11 mouse cellular contexts compared by ENCODE assay signal in genomic region chr4:154603663-154604441, GRCm38 (mm10). TPM values are rescaled to one million over a fixed set of nuclear protein-coding genes. Genes with fewer than 3 reads are reported as not detected.
DNase-seq lines count a peak whose midpoint lies in the region; ATAC-seq and TF ChIP-seq lines count a peak whose summit lies in the region.
"Had no signal": no experiment of that assay in that cellular context is flagged by ENCODE, and none has a peak within 500 bp of the region (broad histone marks: within the 10 kb centered on the region; RNA-seq: fewer than 3 reads in every experiment).

No protein-coding gene starts in this region.

- no peaks in the 10 kb centered on the region for H3K27me3 ChIP-seq in intestine, embryonic 15.5 days (replicated peaks)
- H3K27me3 ChIP-seq in intestine, postnatal 0 days (replicated peaks; ENCODE audit: control insufficient read depth, insufficient read depth, low read length): no peaks in the 10 kb centered on the region
- peaks cover 70% of the 10 kb centered on the region for H3K27me3 ChIP-seq in hindbrain, embryonic 10.5 days (ENCODE audit: insufficient read depth, poor library complexity, severe bottlenecking)

- H3K36me3 ChIP-seq in intestine, embryonic 15.5 days: no peaks in the 10 kb centered on the region
- H3K36me3 ChIP-seq in intestine, postnatal 0 days (ENCODE audit: control insufficient read depth, insufficient read depth): no peaks in the 10 kb centered on the region
- H3K36me3 ChIP-seq in hindbrain, embryonic 10.5 days: no peaks in the 10 kb centered on the region

- no peak overlapping the region for H3K4me3 ChIP-seq in intestine, embryonic 15.5 days (replicated peaks)
- H3K4me3 ChIP-seq in intestine, postnatal 0 days (ENCODE audit: low read depth, low read length): no peak overlapping the region
- no peak overlapping the region for H3K4me3 ChIP-seq in hindbrain, embryonic 10.5 days
- no peak overlapping the region for H3K4me3 ChIP-seq in layer of hippocampus, adult 2 months

- no peak for TF ChIP-seq CTCF in intestine, postnatal 0 days (IDR thresholded peaks at IDR 0.05; ENCODE audit: low read depth)
- TF ChIP-seq CTCF in layer of hippocampus, adult 2 months (conservative IDR thresholded peaks at IDR 0.05): no peak

- peak; percentile 60 for DNase-seq in hindbrain, embryonic 10.5 days (ENCODE audit: low spot score)
- DNase-seq in retina, postnatal 7 days (ENCODE audit: low read depth, low spot score): peak; percentile 44
- DNase-seq in layer of hippocampus, adult 2 months (ENCODE audit: low spot score in 2 of 2): no peak
- DNase-seq in layer of hippocampus, postnatal 25 days (ENCODE audit: extremely low spot score in 1 of 2, low spot score in 1 of 2): no peak
- DNase-seq: cerebellum, adult 11 months; heart, postnatal 4 days; thymus, postnatal 36 days had no signal

- no peak overlapping the region for H3K9ac ChIP-seq in intestine, embryonic 15.5 days
- H3K9ac ChIP-seq in intestine, postnatal 0 days (ENCODE audit: low read depth, low read length): no peak overlapping the region

- peaks cover 5% of the 10 kb centered on the region for H3K4me1 ChIP-seq in intestine, embryonic 15.5 days (replicated peaks)
- H3K4me1 ChIP-seq in intestine, postnatal 0 days (replicated peaks; ENCODE audit: control insufficient read depth, insufficient read depth, low read length): no peaks in the 10 kb centered on the region
- H3K4me1 ChIP-seq in hindbrain, embryonic 10.5 days (replicated peaks): peaks cover 65% of the 10 kb centered on the region

- H3K4me2 ChIP-seq in intestine, embryonic 15.5 days (replicated peaks): no peak overlapping the region
- H3K4me2 ChIP-seq in intestine, postnatal 0 days (replicated peaks; ENCODE audit: low read depth): no peak overlapping the region

- no peak overlapping the region for H3K27ac ChIP-seq in intestine, embryonic 15.5 days
- H3K27ac ChIP-seq in intestine, postnatal 0 days (ENCODE audit: low read depth, low read length): no peak overlapping the region
- peak overlapping the region; percentile 83 for H3K27ac ChIP-seq in hindbrain, embryonic 10.5 days
- no peak overlapping the region; the same call in 1 of the 2 replicates for H3K27ac ChIP-seq in layer of hippocampus, adult 2 months

- peak; percentile 44; the same call in 1 of the 2 replicates for ATAC-seq in intestine, embryonic 15.5 days
- no peak for ATAC-seq in intestine, postnatal 0 days
- peak; percentile 80 for ATAC-seq in megakaryocyte progenitor cell, adult 5-6 weeks (replicated peaks; ENCODE audit: poor library complexity)
- ATAC-seq in erythroid progenitor cell, adult 5-6 weeks (replicated peaks; ENCODE audit: low FRiP score, poor library complexity, severe bottlenecking): no peak

- no peaks in the 10 kb centered on the region for H3K9me3 ChIP-seq in intestine, embryonic 15.5 days
- H3K9me3 ChIP-seq in intestine, postnatal 0 days (ENCODE audit: control insufficient read depth): no peaks in the 10 kb centered on the region
- H3K9me3 ChIP-seq in hindbrain, embryonic 10.5 days: 0 out of 2 replicates have a peak, but pooled peaks cover 2% of the 10 kb centered on the region

- 57% methylated on average over 25 of the region's 25 CpGs for WGBS in intestine, embryonic 15.5 days
- 56% methylated on average over 25 of the region's 25 CpGs for WGBS in intestine, postnatal 0 days
- WGBS in hindbrain, embryonic 10.5 days: 26% methylated on average over 25 of the region's 25 CpGs

RNA-seq across cellular contexts. Expression of gene Prdm16, which starts 32.8 kb away (rescaled TPM):
- 16.4 and 17.7 TPM in 2 replicates for polyA plus RNA-seq in intestine, embryonic 15.5 days (2015; fragmentation: Nextera tagmentation; extraction: Ambion mirVana)
- polyA plus RNA-seq in intestine, postnatal 0 days (2015; fragmentation: Nextera tagmentation; extraction: Ambion mirVana): 8.7 and 9.0 TPM in 2 replicates
- polyA plus RNA-seq in hindbrain, embryonic 10.5 days (2016; fragmentation: Nextera tagmentation; extraction: Ambion mirVana): 15.3 and 23.5 TPM in 2 replicates
- 0.79 and 2.1 TPM in 2 replicates for total RNA-seq in megakaryocyte progenitor cell, adult 5-6 weeks (2015)
- 1.6 and 6.2 TPM in 2 replicates for total RNA-seq in megakaryocyte progenitor cell, adult 5-6 weeks (2017)
- under 0.01 TPM in 1 of 2 replicates, not detected in the other for total RNA-seq in erythroid progenitor cell, adult 5-6 weeks (2015; ENCODE audit: low replicate concordance)
- 1.2 and 1.4 TPM in 2 replicates for total RNA-seq in erythroid progenitor cell, adult 5-6 weeks (2017; ENCODE audit: low replicate concordance)
- total RNA-seq in layer of hippocampus, adult 2 months (2021): 10 to 100 TPM; 10.8 to 11.5 TPM
- 10 to 100 TPM; 10.1 to 10.3 TPM for total RNA-seq in layer of hippocampus, postnatal 25 days (2021)

Comparison
In these comparisons a context has a peak if more than half of its experiments do, and no peak if none do; other contexts are left out.
1. ATAC-seq: peak in intestine, embryonic 15.5 days (single experiment) and megakaryocyte progenitor cell, adult 5-6 weeks (single experiment); none in intestine, postnatal 0 days (single experiment) and erythroid progenitor cell, adult 5-6 weeks (single experiment).
2. DNase-seq: peak in hindbrain, embryonic 10.5 days (single experiment) and retina, postnatal 7 days (single experiment); none in layer of hippocampus, adult 2 months (0 of 2) and layer of hippocampus, postnatal 25 days (0 of 2).